Mouse (Mus musculus): ENCODE measurements around the gene Chmp4b. TPM values are rescaled to one million over a fixed set of nuclear protein-coding genes. Genes with fewer than 3 reads are reported as not detected.

The Chmp4b gene
- polyA plus RNA-seq, 1 experiment from 2014 or later, result 16.6 TPM

GRCm38 (mm10) chr2:154638521-154638920 lies 13.0 kb upstream of the Chmp4b start:
- H3K4me3 ChIP-seq (ENCODE audit: low read depth, low read length), result no peak overlapping the region
- no peaks in the 10 kb centered on the region for H3K4me1 ChIP-seq (ENCODE audit: control insufficient read depth, insufficient read depth, low read length)
- no peaks in the 10 kb centered on the region for H3K9me3 ChIP-seq (ENCODE audit: control insufficient read depth, low read length)
- H3K36me3 ChIP-seq (ENCODE audit: control insufficient read depth, insufficient read depth, low read length), result peaks cover 32% of the 10 kb centered on the region
- no peak overlapping the region for H3K4me2 ChIP-seq (ENCODE audit: low read depth, low read length)
- no peak overlapping the region for H3K27ac ChIP-seq (ENCODE audit: low read depth, low read length)
- WGBS, result 97% methylated on average over 3 of the region's 3 CpGs
- H3K27me3 ChIP-seq (ENCODE audit: control insufficient read depth, insufficient read depth, low read length), result no peaks in the 10 kb centered on the region
- H3K9ac ChIP-seq (replicated peaks; ENCODE audit: low read depth, low read length), result no peak overlapping the region
- no peak for ATAC-seq (ENCODE audit: low read depth)

- H3K27ac ChIP-seq (ENCODE audit: low read depth, low read length), result no peak overlapping the region
- no peak for ATAC-seq (ENCODE audit: low read depth)
- 95% methylated on average over 4 of the region's 4 CpGs for WGBS
- no peaks in the 10 kb centered on the region for H3K27me3 ChIP-seq (ENCODE audit: control insufficient read depth, insufficient read depth, low read length)
- H3K36me3 ChIP-seq (ENCODE audit: control insufficient read depth, insufficient read depth, low read length), result peaks cover 32% of the 10 kb centered on the region
- no peaks in the 10 kb centered on the region for H3K9me3 ChIP-seq (ENCODE audit: control insufficient read depth, low read length)
- no peak overlapping the region for H3K4me2 ChIP-seq (ENCODE audit: low read depth, low read length)
- no peak overlapping the region for H3K9ac ChIP-seq (replicated peaks; ENCODE audit: low read depth, low read length)
- H3K4me3 ChIP-seq (ENCODE audit: low read depth, low read length), result no peak overlapping the region
- H3K4me1 ChIP-seq (ENCODE audit: control insufficient read depth, insufficient read depth, low read length), result no peaks in the 10 kb centered on the region
Observed at GRCm38 (mm10) chr2:154639115-154639514, 12.4 kb upstream of the Chmp4b start.

GRCm38 (mm10) chr2:154641176-154641575 lies 10.3 kb upstream of the Chmp4b start:
- WGBS, result 79% methylated on average over 8 of the region's 8 CpGs
- H3K4me2 ChIP-seq (ENCODE audit: low read depth, low read length), result no peak overlapping the region
- ATAC-seq (ENCODE audit: low read depth), result no peak
- no peaks in the 10 kb centered on the region for H3K27me3 ChIP-seq (ENCODE audit: control insufficient read depth, insufficient read depth, low read length)
- peaks cover 27% of the 10 kb centered on the region for H3K36me3 ChIP-seq (ENCODE audit: control insufficient read depth, insufficient read depth, low read length)
- no peaks in the 10 kb centered on the region for H3K4me1 ChIP-seq (ENCODE audit: control insufficient read depth, insufficient read depth, low read length)
- no peak overlapping the region for H3K9ac ChIP-seq (replicated peaks; ENCODE audit: low read depth, low read length)
- H3K9me3 ChIP-seq (ENCODE audit: control insufficient read depth, low read length), result no peaks in the 10 kb centered on the region
- no peak overlapping the region for H3K27ac ChIP-seq (ENCODE audit: low read depth, low read length)
- H3K4me3 ChIP-seq (ENCODE audit: low read depth, low read length), result no peak overlapping the region

- peaks cover 27% of the 10 kb centered on the region for H3K36me3 ChIP-seq (ENCODE audit: control insufficient read depth, insufficient read depth, low read length)
- no peaks in the 10 kb centered on the region for H3K9me3 ChIP-seq (ENCODE audit: control insufficient read depth, low read length)
- H3K4me2 ChIP-seq (ENCODE audit: low read depth, low read length), result no peak overlapping the region
- H3K27me3 ChIP-seq (ENCODE audit: control insufficient read depth, insufficient read depth, low read length), result no peaks in the 10 kb centered on the region
- no peak for ATAC-seq (ENCODE audit: low read depth)
- H3K27ac ChIP-seq (ENCODE audit: low read depth, low read length), result no peak overlapping the region
- 97% methylated on average over 9 of the region's 9 CpGs for WGBS
- H3K4me3 ChIP-seq (ENCODE audit: low read depth, low read length), result no peak overlapping the region
- H3K9ac ChIP-seq (replicated peaks; ENCODE audit: low read depth, low read length), result no peak overlapping the region
- H3K4me1 ChIP-seq (ENCODE audit: control insufficient read depth, insufficient read depth, low read length), result no peaks in the 10 kb centered on the region
Observed at GRCm38 (mm10) chr2:154642005-154642459, 9.5 kb upstream of the Chmp4b start.

- no peaks in the 10 kb centered on the region for H3K27me3 ChIP-seq (ENCODE audit: control insufficient read depth, insufficient read depth, low read length)
- ATAC-seq (ENCODE audit: low read depth), result no peak
- 96% methylated on average over 6 of the region's 6 CpGs for WGBS
- no peak overlapping the region for H3K27ac ChIP-seq (ENCODE audit: low read depth, low read length)
- no peaks in the 10 kb centered on the region for H3K4me1 ChIP-seq (ENCODE audit: control insufficient read depth, insufficient read depth, low read length)
- H3K36me3 ChIP-seq (ENCODE audit: control insufficient read depth, insufficient read depth, low read length), result peaks cover 25% of the 10 kb centered on the region
- no peak overlapping the region for H3K4me2 ChIP-seq (ENCODE audit: low read depth, low read length)
- no peak overlapping the region for H3K4me3 ChIP-seq (ENCODE audit: low read depth, low read length)
- H3K9ac ChIP-seq (replicated peaks; ENCODE audit: low read depth, low read length), result no peak overlapping the region
- H3K9me3 ChIP-seq (ENCODE audit: control insufficient read depth, low read length), result no peaks in the 10 kb centered on the region
Observed at GRCm38 (mm10) chr2:154642712-154643385, 8.7 kb upstream of the Chmp4b start.

- Histone ChIP-seq H3K36me3 (ENCODE audit: control insufficient read depth, insufficient read depth, low read length) (peaks cover 12% of the 10 kb centered on the region; the same call in 1 of the 2 replicates), H3K9ac (replicated peaks; ENCODE audit: low read depth, low read length) (no peak overlapping the region), H3K4me2 (ENCODE audit: low read depth, low read length) (no peak overlapping the region), H3K27me3 (ENCODE audit: control insufficient read depth, insufficient read depth, low read length) (no peaks in the 10 kb centered on the region), H3K27ac (ENCODE audit: low read depth, low read length) (no peak overlapping the region), H3K9me3 (ENCODE audit: control insufficient read depth, low read length) (no peaks in the 10 kb centered on the region), H3K4me3 (ENCODE audit: low read depth, low read length) (no peak overlapping the region), H3K4me1 (ENCODE audit: control insufficient read depth, insufficient read depth, low read length) (no peaks in the 10 kb centered on the region)
- 78% methylated on average over 5 of the region's 5 CpGs for WGBS
- no peak for ATAC-seq (ENCODE audit: low read depth)
Observed at GRCm38 (mm10) chr2:154646634-154647033, 4.9 kb upstream of the Chmp4b start.

- Histone ChIP-seq H3K9me3 (ENCODE audit: control insufficient read depth, low read length) (no peaks in the 10 kb centered on the region), H3K4me1 (ENCODE audit: control insufficient read depth, insufficient read depth, low read length) (no peaks in the 10 kb centered on the region), H3K27ac (ENCODE audit: low read depth, low read length) (no peak overlapping the region), H3K4me2 (ENCODE audit: low read depth, low read length) (no peak overlapping the region), H3K36me3 (ENCODE audit: control insufficient read depth, insufficient read depth, low read length) (peaks cover 12% of the 10 kb centered on the region; the same call in 1 of the 2 replicates), H3K4me3 (ENCODE audit: low read depth, low read length) (no peak overlapping the region), H3K27me3 (ENCODE audit: control insufficient read depth, insufficient read depth, low read length) (no peaks in the 10 kb centered on the region), H3K9ac (replicated peaks; ENCODE audit: low read depth, low read length) (no peak overlapping the region)
- WGBS, result 33% methylated on average over 3 of the region's 3 CpGs
- ATAC-seq (ENCODE audit: low read depth), result no peak
Observed at GRCm38 (mm10) chr2:154648086-154648485, 3.4 kb upstream of the Chmp4b start.

GRCm38 (mm10) chr2:154650404-154650803 lies 1.1 kb upstream of the Chmp4b start:
- Histone ChIP-seq H3K4me3 (ENCODE audit: low read depth, low read length) (no peak overlapping the region), H3K9me3 (ENCODE audit: control insufficient read depth, low read length) (no peaks in the 10 kb centered on the region), H3K27ac (ENCODE audit: low read depth, low read length) (no peak overlapping the region), H3K4me2 (ENCODE audit: low read depth, low read length) (no peak overlapping the region), H3K27me3 (ENCODE audit: control insufficient read depth, insufficient read depth, low read length) (no peaks in the 10 kb centered on the region), H3K4me1 (ENCODE audit: control insufficient read depth, insufficient read depth, low read length) (no peaks in the 10 kb centered on the region), H3K9ac (replicated peaks; ENCODE audit: low read depth, low read length) (no peak overlapping the region), H3K36me3 (ENCODE audit: control insufficient read depth, insufficient read depth, low read length) (peaks cover 4% of the 10 kb centered on the region; the same call in 1 of the 2 replicates)
- 76% methylated on average over 3 of the region's 3 CpGs for WGBS
- ATAC-seq (ENCODE audit: low read depth), result no peak

GRCm38 (mm10) chr2:154654976-154655375 lies 3.5 kb downstream of the Chmp4b start:
- no peak overlapping the region for H3K9ac ChIP-seq (replicated peaks; ENCODE audit: low read depth, low read length)
- H3K4me3 ChIP-seq (ENCODE audit: low read depth, low read length), result no peak overlapping the region
- no peak for ATAC-seq (ENCODE audit: low read depth)
- peaks cover 9% of the 10 kb centered on the region for H3K4me1 ChIP-seq (ENCODE audit: control insufficient read depth, insufficient read depth, low read length)
- no peak overlapping the region for H3K27ac ChIP-seq (ENCODE audit: low read depth, low read length)
- whole genome bisulfite sequencing, result 94% methylated on average over 12 of the region's 12 CpGs
- no peaks in the 10 kb centered on the region for H3K36me3 ChIP-seq (ENCODE audit: control insufficient read depth, insufficient read depth, low read length)
- no peaks in the 10 kb centered on the region for H3K27me3 ChIP-seq (ENCODE audit: control insufficient read depth, insufficient read depth, low read length)
- H3K9me3 ChIP-seq (ENCODE audit: control insufficient read depth, low read length), result no peaks in the 10 kb centered on the region
- H3K4me2 ChIP-seq (ENCODE audit: low read depth, low read length), result no peak overlapping the region
